In the genomic region with DNA sequence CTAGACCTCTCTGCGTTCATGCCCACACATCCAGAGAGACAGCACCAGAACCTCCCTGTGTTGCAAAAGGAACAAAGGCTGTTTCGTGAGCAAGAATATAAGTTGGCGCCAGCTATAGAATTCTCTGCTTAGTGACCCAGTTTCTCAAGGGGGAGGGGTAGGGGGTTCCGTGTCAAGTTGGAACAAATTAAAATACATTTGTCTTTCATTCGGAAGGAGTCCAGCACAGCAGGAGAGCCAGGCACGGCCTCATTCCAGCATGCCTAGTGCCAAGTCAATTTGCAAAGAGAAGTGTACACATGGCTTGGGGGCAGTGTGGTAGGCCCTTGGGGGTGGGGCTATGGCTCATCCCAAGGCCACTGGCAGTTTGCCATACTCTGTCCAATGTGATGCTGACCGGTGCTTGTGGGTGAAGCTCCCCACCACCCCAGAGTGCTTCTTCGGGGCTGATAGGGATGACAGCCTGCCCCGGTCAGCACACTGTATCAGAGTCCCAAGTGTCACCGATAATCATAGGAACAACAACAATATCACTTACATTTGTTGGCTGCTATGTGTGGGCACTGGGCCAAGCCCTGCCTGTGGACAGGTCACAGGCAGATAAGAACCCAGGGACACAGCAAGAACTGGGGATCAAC, we compare ENCODE assay signal across 9 mouse cellular contexts. TPM values are rescaled to one million over a fixed set of nuclear protein-coding genes. Genes with fewer than 3 reads are reported as not detected.
DNase-seq lines count a peak whose midpoint lies in the region; ATAC-seq lines count a peak whose summit lies in the region.
"Had no signal": no experiment of that assay in that cellular context is flagged by ENCODE, and none has a peak within 500 bp of the region (broad histone marks: within the 10 kb centered on the region; RNA-seq: fewer than 3 reads in every experiment).

No protein-coding gene starts in this region.

- no peak for DNase-seq in hindbrain, embryonic 11.5 days (ENCODE audit: low spot score)
- peak; percentile 75 for DNase-seq in adrenal gland, postnatal 25 days
- DNase-seq in layer of hippocampus, adult 9-10 months (ENCODE audit: low spot score), result peak; percentile 61
- no peak for DNase-seq in gastrocnemius, adult 8-10 months (ENCODE audit: low spot score in 2 of 2)
- DNase-seq in B cell, adult 2 months, result no peak

- 51% methylated on average over 10 of the region's 10 CpGs for WGBS in hindbrain, embryonic 12.5 days
- 64% methylated on average over 10 of the region's 10 CpGs for WGBS in hindbrain, embryonic 11.5 days
- 52% methylated on average over 10 of the region's 10 CpGs for WGBS in neural tube, embryonic 14.5 days

- H3K9ac ChIP-seq in hindbrain, embryonic 12.5 days, result no peak overlapping the region
- H3K9ac ChIP-seq in hindbrain, embryonic 11.5 days (ENCODE audit: low read depth, low read length), result no peak overlapping the region
- no peak overlapping the region for H3K9ac ChIP-seq in neural tube, embryonic 14.5 days (replicated peaks; ENCODE audit: low read depth, low read length)

- H3K9me3 ChIP-seq in hindbrain, embryonic 12.5 days (replicated peaks), result no peaks in the 10 kb centered on the region
- H3K9me3 ChIP-seq in hindbrain, embryonic 11.5 days (ENCODE audit: control insufficient read depth, low read length), result no peaks in the 10 kb centered on the region
- H3K9me3 ChIP-seq in neural tube, embryonic 14.5 days (ENCODE audit: control insufficient read depth, low read length), result no peaks in the 10 kb centered on the region

- peaks cover 13% of the 10 kb centered on the region for H3K4me1 ChIP-seq in hindbrain, embryonic 12.5 days
- H3K4me1 ChIP-seq in hindbrain, embryonic 11.5 days (replicated peaks; ENCODE audit: control insufficient read depth, insufficient read depth, low read length), result 0 out of 2 replicates have a peak, but pooled peaks cover 2% of the 10 kb centered on the region
- peaks cover 9% of the 10 kb centered on the region; the same call in 1 of the 2 replicates for H3K4me1 ChIP-seq in neural tube, embryonic 14.5 days (ENCODE audit: control insufficient read depth, insufficient read depth, low read length)

- H3K27me3 ChIP-seq in hindbrain, embryonic 12.5 days, result peaks cover 4% of the 10 kb centered on the region
- H3K27me3 ChIP-seq in hindbrain, embryonic 11.5 days (ENCODE audit: control insufficient read depth, insufficient read depth, low read length), result no peaks in the 10 kb centered on the region
- no peaks in the 10 kb centered on the region for H3K27me3 ChIP-seq in neural tube, embryonic 14.5 days (ENCODE audit: control insufficient read depth, insufficient read depth, low read length)

- H3K4me3 ChIP-seq in hindbrain, embryonic 12.5 days, result no peak overlapping the region
- H3K4me3 ChIP-seq in hindbrain, embryonic 11.5 days (ENCODE audit: low read depth, low read length), result no peak overlapping the region
- H3K4me3 ChIP-seq in neural tube, embryonic 14.5 days (ENCODE audit: low read depth, low read length), result no peak overlapping the region

- ATAC-seq in hindbrain, embryonic 12.5 days (ENCODE audit: low FRiP score), result no peak
- ATAC-seq in hindbrain, embryonic 11.5 days (ENCODE audit: low FRiP score), result no peak
- peak; percentile 54 for ATAC-seq in frontal cortex, adult (ENCODE audit: low TSS enrichment)
- peak; percentile 32; the same call in 1 of the 2 replicates for ATAC-seq in neural tube, embryonic 14.5 days (ENCODE audit: low read depth)

- H3K36me3 ChIP-seq in hindbrain, embryonic 12.5 days, result no peaks in the 10 kb centered on the region
- no peaks in the 10 kb centered on the region for H3K36me3 ChIP-seq in hindbrain, embryonic 11.5 days (ENCODE audit: control insufficient read depth, insufficient read depth, low read length)
- H3K36me3 ChIP-seq in neural tube, embryonic 14.5 days (ENCODE audit: control insufficient read depth, insufficient read depth, low read length), result no peaks in the 10 kb centered on the region

- H3K4me2 ChIP-seq in hindbrain, embryonic 12.5 days (replicated peaks), result no peak overlapping the region
- no peak overlapping the region for H3K4me2 ChIP-seq in hindbrain, embryonic 11.5 days (replicated peaks; ENCODE audit: low read depth, low read length)
- no peak overlapping the region for H3K4me2 ChIP-seq in neural tube, embryonic 14.5 days (ENCODE audit: low read depth, low read length)

- H3K27ac ChIP-seq in hindbrain, embryonic 12.5 days, result peak overlapping the region; percentile 40; the same call in 1 of the 2 replicates
- H3K27ac ChIP-seq in hindbrain, embryonic 11.5 days (ENCODE audit: low read depth, low read length), result no peak overlapping the region
- H3K27ac ChIP-seq in neural tube, embryonic 14.5 days (ENCODE audit: low read depth, low read length), result no peak overlapping the region

RNA-seq across cellular contexts. Expression of a gene that starts 31.1 kb away (rescaled TPM):
- polyA plus RNA-seq in hindbrain, embryonic 12.5 days (2016; fragmentation: Nextera tagmentation; extraction: Ambion mirVana), result 10.0 and 10.6 TPM in 2 replicates
- polyA plus RNA-seq in hindbrain, embryonic 11.5 days (2014; fragmentation: Nextera tagmentation; extraction: Ambion mirVana), result 3.4 and 4.3 TPM in 2 replicates
- total RNA-seq in adrenal gland, postnatal 25 days (2021), result 5.5 and 9.6 TPM in 2 replicates
- polyA plus RNA-seq in neural tube, embryonic 14.5 days (2014; fragmentation: Nextera tagmentation; extraction: Ambion mirVana), result 14.1 and 15.9 TPM in 2 replicates
- total RNA-seq in gastrocnemius, adult 8-10 months (2022), result 1 to 10 TPM; 2.5 to 3.4 (median 3.0) TPM
- total RNA-seq: CH12.LX had no signal

RNA-seq across cellular contexts. Expression of a gene that starts 50.6 kb away (rescaled TPM):
- polyA plus RNA-seq in hindbrain, embryonic 12.5 days (2016; fragmentation: Nextera tagmentation; extraction: Ambion mirVana), result 3.7 and 4.0 TPM in 2 replicates
- polyA plus RNA-seq in hindbrain, embryonic 11.5 days (2014; fragmentation: Nextera tagmentation; extraction: Ambion mirVana), result 3.2 and 3.4 TPM in 2 replicates
- total RNA-seq in adrenal gland, postnatal 25 days (2021), result 1.0 TPM in 1 of 2 replicates, not detected in the other
- polyA plus RNA-seq in neural tube, embryonic 14.5 days (2014; fragmentation: Nextera tagmentation; extraction: Ambion mirVana), result 4.7 and 7.5 TPM in 2 replicates
- total RNA-seq in gastrocnemius, adult 8-10 months (2022), result not detected

RNA-seq across cellular contexts. Expression of a gene that starts 52.4 kb away (rescaled TPM):
- 52.5 and 54.3 TPM in 2 replicates for polyA plus RNA-seq in hindbrain, embryonic 12.5 days (2016; fragmentation: Nextera tagmentation; extraction: Ambion mirVana)
- polyA plus RNA-seq in hindbrain, embryonic 11.5 days (2014; fragmentation: Nextera tagmentation; extraction: Ambion mirVana), result 62.8 and 66.4 TPM in 2 replicates
- total RNA-seq in adrenal gland, postnatal 25 days (2021), result 52.4 and 61.8 TPM in 2 replicates
- 57.2 and 57.7 TPM in 2 replicates for polyA plus RNA-seq in neural tube, embryonic 14.5 days (2014; fragmentation: Nextera tagmentation; extraction: Ambion mirVana)
- 10 to 100 TPM; 22.3 to 24.7 (median 23.9) TPM for total RNA-seq in gastrocnemius, adult 8-10 months (2022)

Comparison
In these comparisons a context has a peak if more than half of its experiments do, and no peak if none do; other contexts are left out.
1. ATAC-seq: peak in frontal cortex, adult (single experiment) and neural tube, embryonic 14.5 days (single experiment); none in hindbrain, embryonic 12.5 days (single experiment) and hindbrain, embryonic 11.5 days (single experiment).
2. DNase-seq: peak in adrenal gland, postnatal 25 days (single experiment) and layer of hippocampus, adult 9-10 months (single experiment); none in hindbrain, embryonic 11.5 days (single experiment), gastrocnemius, adult 8-10 months (0 of 2) and B cell, adult 2 months (0 of 2).